Mouse (Mus musculus) neural tube, embryonic 15.5 days (tissue): Measurements from ENCODE around the gene Sox13. TPM values are rescaled to one million over a fixed set of nuclear protein-coding genes. Genes with fewer than 3 reads are reported as not detected.

Experiments
- ATAC-seq: fragments of 200-750 bp; cut with Nextera tagmentation; 2 replicates; pipeline ENCODE4 v1.8.0; 2017; ENCODE audit warnings: mild to moderate bottlenecking, moderate TSS enrichment, moderate library complexity; ENCODE audit not compliant: low FRiP score
- H3K27ac ChIP-seq: fragments of 300-500 bp; sonication (generic); replicated peaks from 2 replicates; pipeline ENCODE4 v1.5.1; 2015; ENCODE audit warnings: mild to moderate bottlenecking, inconsistent platforms
- H3K27me3 ChIP-seq: fragments of 300-500 bp; sonication (generic); replicated peaks from 2 replicates; pipeline ENCODE4 v1.6.1; 2015; ENCODE audit warnings: inconsistent platforms
- H3K36me3 ChIP-seq: fragments of 300-500 bp; sonication (generic); 2 replicates; pipeline ENCODE4 v1.6.1; 2015; ENCODE audit warnings: inconsistent platforms
- H3K4me1 ChIP-seq: fragments of 300-500 bp; sonication (generic); 2 replicates; pipeline ENCODE4 v1.6.1; 2015; ENCODE audit warnings: inconsistent platforms
- H3K4me2 ChIP-seq: fragments of 300-500 bp; sonication (generic); 2 replicates; pipeline ENCODE4 v1.6.1; 2015; ENCODE audit warnings: inconsistent platforms, mild to moderate bottlenecking, moderate library complexity
- H3K4me3 ChIP-seq: fragments of 300-500 bp; sonication (generic); replicated peaks from 2 replicates; pipeline ENCODE4 v1.5.1; 2015; ENCODE audit warnings: mild to moderate bottlenecking, inconsistent platforms
- H3K9ac ChIP-seq: fragments of 300-500 bp; sonication (generic); replicated peaks from 2 replicates; pipeline ENCODE4 v1.6.1; 2015; ENCODE audit warnings: mild to moderate bottlenecking, inconsistent platforms
- H3K9me3 ChIP-seq: fragments of 300-500 bp; sonication (generic); replicated peaks from 2 replicates; pipeline ENCODE4 v1.6.1; 2016; ENCODE audit warnings: inconsistent platforms
- WGBS: fragments of 180-500 bp; shearing (Covaris S2); methylation state at CpG from one replicate; pipeline ENCODE4 v1.1.7; 2015; ENCODE audit warnings: mixed read lengths; 5-methylcytosine and 5-hydroxymethylcytosine counted together
- polyA plus RNA-seq: library from polyadenylated mRNA; unstranded; fragments of >200 nt; fragmentation: Nextera tagmentation; extraction: Ambion mirVana; gene quantifications from 2 replicates; pipeline ENCODE4 v1.2.1, GENCODE M21; 2015

Sox13 gene
- polyA plus RNA-seq, 1 experiment from 2014 or later = 4.0 TPM

DNA sequence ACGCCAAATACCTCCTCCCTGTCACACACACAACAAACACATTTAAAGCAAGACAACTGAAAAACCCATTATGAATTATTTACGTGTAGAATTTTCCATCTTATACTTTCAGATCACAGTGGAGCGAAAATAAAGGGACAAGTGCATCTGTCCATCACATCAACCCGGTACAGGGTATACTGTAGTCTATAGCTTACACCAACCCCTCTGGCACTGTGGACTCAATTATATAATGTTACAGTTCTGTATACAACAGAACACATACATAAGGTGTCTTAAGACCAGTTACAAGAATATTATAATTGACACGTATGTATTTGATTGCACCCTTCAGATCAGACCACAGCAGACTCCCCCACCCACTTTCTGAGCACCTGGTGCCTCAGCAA is 27.1 kb downstream of the Sox13 start:
- 0 out of 2 replicates have a peak, but pooled peaks have one; percentile 16 for ATAC-seq
- Histone ChIP-seq H3K9me3 (no peaks in the 10 kb centered on the region), H3K4me1 (peaks cover 34% of the 10 kb centered on the region), H3K36me3 (0 out of 2 replicates have a peak, but pooled peaks cover 2% of the 10 kb centered on the region), H3K4me2 (peak overlapping the region; percentile 41; the same call in 1 of the 2 replicates), H3K27ac (peak overlapping the region; percentile 86), H3K9ac (peak overlapping the region; percentile 38; the same call in 1 of the 2 replicates), H3K4me3 (0 out of 2 replicates have a peak overlapping the region, but pooled peaks have one; percentile 5), H3K27me3 (no peaks in the 10 kb centered on the region)
- WGBS = 54% methylated on average over 5 of the region's 5 CpGs

DNA sequence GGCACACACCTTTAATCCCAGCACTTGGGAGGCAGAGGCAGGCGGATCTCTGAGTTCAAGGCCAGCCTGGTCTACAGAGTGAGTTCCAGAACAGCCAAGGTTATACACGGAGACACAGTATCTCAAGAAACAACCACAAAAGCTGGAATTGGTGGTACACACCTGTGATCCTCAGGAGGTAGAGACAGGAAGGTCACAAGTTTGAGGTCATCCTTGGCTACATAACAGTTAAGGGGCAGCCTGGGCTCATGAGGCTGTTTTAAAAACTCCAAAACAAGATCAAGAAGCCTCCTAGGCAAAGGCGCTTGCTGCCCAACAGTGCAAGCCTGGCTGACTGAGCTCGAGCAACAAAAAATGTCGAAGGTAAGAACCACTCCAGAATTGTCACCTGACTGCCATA is 27.5 kb downstream of the Sox13 start:
- Histone ChIP-seq H3K4me3 (no peak overlapping the region), H3K4me1 (peaks cover 34% of the 10 kb centered on the region), H3K4me2 (no peak overlapping the region), H3K9me3 (no peaks in the 10 kb centered on the region), H3K27me3 (no peaks in the 10 kb centered on the region), H3K27ac (no peak overlapping the region), H3K9ac (no peak overlapping the region), H3K36me3 (peaks cover 6% of the 10 kb centered on the region; the same call in 1 of the 2 replicates)
- no peak for ATAC-seq
- 84% methylated on average over 5 of the region's 5 CpGs for WGBS

DNA sequence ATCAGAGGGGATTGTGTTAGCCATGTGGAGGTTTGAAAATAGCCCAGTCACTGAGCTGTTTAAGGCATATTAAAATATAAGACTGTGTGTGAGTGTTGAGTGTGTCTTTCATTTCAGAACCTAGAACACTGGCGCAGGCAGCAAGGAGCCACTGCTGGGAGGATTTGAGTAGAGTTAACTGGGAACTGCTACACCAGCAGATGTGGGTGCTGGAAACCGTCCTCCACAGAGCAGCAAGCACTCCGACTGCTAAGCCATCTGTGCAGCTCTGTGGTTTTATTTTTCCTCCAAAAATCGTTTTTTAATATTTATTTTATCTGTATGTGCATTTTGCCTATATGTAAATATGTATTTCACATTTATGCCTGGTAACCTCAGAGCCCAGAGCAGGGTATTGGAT is 29.5 kb downstream of the Sox13 start:
- Histone ChIP-seq H3K4me3 (no peak overlapping the region), H3K27ac (no peak overlapping the region), H3K9ac (no peak overlapping the region), H3K9me3 (no peaks in the 10 kb centered on the region), H3K36me3 (peaks cover 11% of the 10 kb centered on the region; the same call in 1 of the 2 replicates), H3K27me3 (no peaks in the 10 kb centered on the region), H3K4me1 (peaks cover 33% of the 10 kb centered on the region), H3K4me2 (no peak overlapping the region)
- 60% methylated on average over 4 of the region's 4 CpGs for WGBS
- no peak for ATAC-seq

DNA sequence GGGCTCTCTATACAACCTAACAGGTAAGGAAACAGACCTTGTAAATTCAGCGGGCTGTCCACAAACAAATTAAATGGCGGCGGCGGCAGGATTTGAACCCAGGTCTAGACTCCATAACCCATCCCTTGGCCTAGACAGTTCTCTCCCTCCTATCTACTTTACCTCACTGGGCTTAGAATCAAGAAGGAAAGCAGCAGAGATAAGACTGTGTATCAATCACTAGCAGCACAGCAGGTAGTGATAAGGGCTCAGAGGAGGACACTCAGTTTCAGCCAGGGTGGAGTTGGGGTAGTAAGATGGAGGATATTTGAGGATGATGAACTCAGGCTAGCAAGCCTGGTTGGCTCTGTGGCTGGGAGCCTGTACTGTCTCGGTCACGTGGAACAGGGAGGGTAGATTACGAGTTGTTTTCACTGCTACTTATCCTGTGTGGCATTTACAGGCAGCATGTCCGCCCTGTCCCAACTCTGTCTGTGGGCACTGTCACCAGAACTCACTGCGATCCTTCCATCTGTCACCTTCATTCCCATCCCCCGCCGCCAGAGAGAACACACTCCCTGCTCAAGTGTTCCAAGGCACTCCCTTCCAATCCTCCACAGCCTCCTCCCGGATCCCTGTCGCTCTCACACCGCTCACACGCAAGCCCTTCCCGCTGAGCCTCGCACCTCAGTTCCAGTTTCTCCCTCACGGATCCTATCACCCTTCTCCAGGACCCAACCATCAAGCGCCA is 36.5 kb downstream of the Sox13 start:
- Histone ChIP-seq H3K36me3 (peaks cover 21% of the 10 kb centered on the region; the same call in 1 of the 2 replicates), H3K4me1 (peaks cover 10% of the 10 kb centered on the region; the same call in 1 of the 2 replicates), H3K27ac (no peak overlapping the region), H3K27me3 (no peaks in the 10 kb centered on the region), H3K9me3 (no peaks in the 10 kb centered on the region), H3K9ac (no peak overlapping the region), H3K4me2 (no peak overlapping the region), H3K4me3 (no peak overlapping the region)
- ATAC-seq = no peak
- WGBS = 82% methylated on average over 19 of the region's 19 CpGs

DNA sequence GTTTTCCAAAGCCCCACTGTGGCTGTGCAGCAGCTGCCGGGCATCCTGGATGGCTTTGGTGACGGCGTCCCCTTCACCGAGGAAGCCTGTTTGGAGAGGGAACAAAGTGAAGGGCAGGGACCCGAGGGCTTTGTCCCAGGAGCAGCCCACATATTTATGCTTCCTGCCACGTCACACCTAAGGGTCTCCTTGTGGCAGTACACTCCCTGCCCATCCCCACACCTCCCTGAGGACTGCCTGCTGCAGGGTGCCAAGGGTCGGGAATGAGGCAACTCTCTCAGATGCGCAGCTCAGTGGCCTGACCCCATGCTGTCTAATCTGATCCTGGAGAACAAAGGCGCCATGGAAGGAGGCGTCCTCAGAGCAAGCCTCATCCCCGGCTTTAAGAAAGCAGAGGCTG is 38.0 kb downstream of the Sox13 start:
- Histone ChIP-seq H3K4me2 (no peak overlapping the region), H3K9me3 (no peaks in the 10 kb centered on the region), H3K4me1 (peaks cover 17% of the 10 kb centered on the region; the same call in 1 of the 2 replicates), H3K4me3 (no peak overlapping the region), H3K36me3 (peaks cover 10% of the 10 kb centered on the region; the same call in 1 of the 2 replicates), H3K27ac (no peak overlapping the region), H3K9ac (no peak overlapping the region), H3K27me3 (no peaks in the 10 kb centered on the region)
- ATAC-seq = no peak
- 59% methylated on average over 11 of the region's 11 CpGs for WGBS

DNA sequence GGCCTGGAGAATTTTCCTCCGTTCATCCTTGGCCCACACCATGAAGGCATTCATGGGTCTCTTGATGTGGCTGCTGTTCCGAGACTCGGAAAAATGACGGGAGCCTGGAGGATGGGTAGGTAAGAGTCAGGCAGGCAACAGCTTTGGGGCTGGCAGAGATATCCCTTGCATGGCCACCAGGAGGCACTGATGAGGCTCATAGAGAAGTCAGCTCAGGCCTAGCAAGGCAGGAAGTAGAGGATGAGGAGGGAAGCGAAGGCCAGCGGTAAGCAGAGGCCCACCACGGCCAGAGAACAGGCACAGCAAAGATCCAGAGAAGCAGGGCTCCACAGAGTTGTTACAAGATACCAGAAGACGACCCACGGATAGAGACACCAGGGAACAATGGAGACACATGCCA is 38.7 kb downstream of the Sox13 start:
- ATAC-seq = 0 out of 2 replicates have a peak, but pooled peaks have one; percentile 16
- 0 out of 2 replicates have a peak overlapping the region, but pooled peaks have one; percentile 2 for H3K4me2 ChIP-seq
- 41% methylated on average over 9 of the region's 9 CpGs for WGBS
- no peak overlapping the region for H3K27ac ChIP-seq
- H3K4me3 ChIP-seq = no peak overlapping the region
- H3K36me3 ChIP-seq = peaks cover 10% of the 10 kb centered on the region; the same call in 1 of the 2 replicates
- H3K4me1 ChIP-seq = peaks cover 17% of the 10 kb centered on the region; the same call in 1 of the 2 replicates
- no peaks in the 10 kb centered on the region for H3K9me3 ChIP-seq
- H3K9ac ChIP-seq = no peak overlapping the region
- no peaks in the 10 kb centered on the region for H3K27me3 ChIP-seq

DNA sequence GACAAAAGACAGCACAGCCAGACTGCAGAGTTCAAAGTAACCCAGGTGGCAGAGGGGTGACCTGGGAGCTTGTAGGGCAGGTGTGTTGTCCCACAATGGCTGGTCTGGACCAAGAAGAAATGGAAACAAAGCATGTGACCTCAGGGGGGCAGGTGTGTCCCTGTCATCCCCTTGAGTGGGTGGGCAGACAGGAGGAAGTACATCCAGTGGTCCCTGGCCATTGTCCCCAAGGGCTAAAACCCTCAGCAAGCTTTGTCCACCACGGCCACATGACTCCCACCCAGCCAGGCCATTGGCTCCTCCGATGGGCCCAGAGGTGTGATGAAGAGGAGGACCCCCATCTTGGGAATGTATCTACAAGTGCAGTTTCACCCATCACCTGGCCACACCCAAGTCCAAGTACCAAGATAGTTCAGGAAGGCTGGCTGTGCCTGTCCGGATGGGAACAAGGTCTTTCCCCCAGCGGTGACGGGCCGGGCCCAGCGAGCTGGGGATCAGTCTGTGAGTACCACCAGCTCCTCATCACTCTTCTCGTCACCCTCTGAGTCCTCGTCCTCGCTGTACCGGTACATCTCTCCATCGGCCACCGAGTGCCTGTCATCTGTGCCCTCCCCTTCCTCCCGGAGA is 40.9 kb downstream of the Sox13 start:
- H3K27me3 ChIP-seq = no peaks in the 10 kb centered on the region
- no peak overlapping the region for H3K4me3 ChIP-seq
- ATAC-seq = no peak
- no peak overlapping the region for H3K9ac ChIP-seq
- H3K4me2 ChIP-seq = no peak overlapping the region
- peaks cover 25% of the 10 kb centered on the region; the same call in 1 of the 2 replicates for H3K4me1 ChIP-seq
- no peak overlapping the region for H3K27ac ChIP-seq
- 92% methylated on average over 14 of the region's 14 CpGs for WGBS
- no peaks in the 10 kb centered on the region for H3K9me3 ChIP-seq
- peaks cover 10% of the 10 kb centered on the region; the same call in 1 of the 2 replicates for H3K36me3 ChIP-seq

DNA sequence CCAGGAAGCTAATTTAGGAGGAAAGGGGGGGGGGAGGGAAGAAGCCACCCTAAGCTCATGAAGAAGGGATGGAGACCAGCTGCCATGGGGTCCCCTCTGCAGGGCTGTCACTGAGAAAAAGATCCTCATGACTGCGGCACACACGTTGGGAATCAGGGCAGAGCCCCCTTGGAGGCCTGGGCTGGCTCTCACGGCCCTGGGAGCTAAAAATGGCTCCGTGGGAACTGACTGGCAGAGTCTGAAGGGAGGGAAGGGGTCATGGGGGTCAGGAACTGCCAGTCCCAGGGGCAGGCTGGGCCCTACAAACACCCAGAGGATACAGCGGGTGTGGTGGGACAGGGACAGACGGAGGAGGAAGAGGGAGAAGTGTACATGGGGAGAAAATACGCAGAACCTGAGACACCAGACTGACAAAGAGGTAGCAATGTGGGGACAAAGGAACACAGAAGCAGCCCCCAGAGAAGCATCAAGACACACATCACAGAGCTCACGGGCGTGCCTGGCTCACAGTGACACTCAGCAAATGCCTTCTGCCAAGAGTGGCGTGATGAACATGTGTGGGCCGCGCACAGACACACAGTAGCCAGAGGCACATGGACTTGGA is 41.5 kb downstream of the Sox13 start:
- H3K4me2 ChIP-seq = no peak overlapping the region
- peaks cover 25% of the 10 kb centered on the region; the same call in 1 of the 2 replicates for H3K4me1 ChIP-seq
- WGBS = 39% methylated on average over 12 of the region's 12 CpGs
- peaks cover 7% of the 10 kb centered on the region; the same call in 1 of the 2 replicates for H3K36me3 ChIP-seq
- 0 out of 2 replicates have a peak, but pooled peaks have one; percentile 10 for ATAC-seq
- H3K9ac ChIP-seq = 0 out of 2 replicates have a peak overlapping the region, but pooled peaks have one; percentile 9
- no peak overlapping the region for H3K4me3 ChIP-seq
- H3K9me3 ChIP-seq = no peaks in the 10 kb centered on the region
- no peaks in the 10 kb centered on the region for H3K27me3 ChIP-seq
- peak overlapping the region; percentile 61 for H3K27ac ChIP-seq

DNA sequence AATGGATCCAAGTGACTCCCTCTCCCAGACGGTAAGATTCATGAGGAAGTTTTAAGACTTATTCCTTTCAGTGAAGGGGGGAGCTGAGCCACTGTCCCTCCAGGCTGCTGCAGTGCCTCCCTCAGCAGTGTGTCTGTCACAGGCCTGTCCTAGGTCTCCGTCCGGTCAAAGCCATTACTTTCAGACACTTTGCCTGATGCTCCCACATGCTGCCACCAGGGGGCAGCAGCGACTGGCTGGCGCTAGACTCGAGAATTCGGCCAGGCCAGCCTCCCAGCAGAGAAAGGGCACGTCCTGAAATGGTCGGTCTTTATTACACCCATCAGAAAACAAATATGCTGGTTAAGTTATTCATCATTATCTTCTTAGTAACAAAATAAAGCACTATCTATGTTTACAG is 42.2 kb downstream of the Sox13 start:
- 0 out of 2 replicates have a peak, but pooled peaks cover 4% of the 10 kb centered on the region for H3K36me3 ChIP-seq
- no peaks in the 10 kb centered on the region for H3K9me3 ChIP-seq
- no peak overlapping the region for H3K4me2 ChIP-seq
- H3K27ac ChIP-seq = peak overlapping the region; percentile 61
- WGBS = 7% methylated on average over 9 of the region's 9 CpGs
- H3K4me3 ChIP-seq = no peak overlapping the region
- no peak overlapping the region for H3K9ac ChIP-seq
- H3K27me3 ChIP-seq = no peaks in the 10 kb centered on the region
- H3K4me1 ChIP-seq = peaks cover 25% of the 10 kb centered on the region; the same call in 1 of the 2 replicates
- ATAC-seq = 0 out of 2 replicates have a peak, but pooled peaks have one; percentile 30

DNA sequence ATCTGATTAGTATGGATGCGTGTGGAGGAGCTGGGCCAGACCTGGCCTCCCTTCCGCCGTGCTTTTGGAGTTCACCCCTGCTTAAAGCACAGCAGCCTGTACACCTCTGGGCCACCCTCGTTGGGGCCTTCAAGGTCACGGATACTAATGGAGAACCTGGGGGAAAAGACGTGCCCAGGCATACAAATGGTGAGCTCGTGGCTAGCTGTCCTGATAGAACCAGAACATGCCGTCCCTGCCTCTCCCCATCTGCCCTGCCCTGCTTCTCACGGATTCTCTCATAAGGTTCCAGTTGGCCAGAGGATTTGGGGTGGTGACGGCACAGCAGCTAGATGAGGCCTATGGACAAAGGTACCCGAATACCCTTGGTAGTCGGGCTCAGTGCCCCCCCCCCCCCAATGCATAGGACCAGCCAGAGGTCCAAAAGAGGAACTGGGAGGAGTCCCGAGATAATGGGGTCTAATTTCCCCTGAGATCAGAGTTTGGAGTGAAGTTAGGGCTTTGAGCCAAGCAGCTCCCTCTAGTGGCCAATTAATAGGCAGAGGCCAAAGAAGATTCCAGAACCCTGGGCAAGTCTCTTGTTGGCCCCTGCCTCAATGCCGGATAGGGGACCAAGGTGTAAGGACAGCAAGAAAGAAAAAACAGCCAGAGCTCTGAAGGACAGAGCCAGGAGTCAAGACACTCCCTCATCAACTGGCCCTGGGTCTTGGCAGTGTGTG is 43.7 kb downstream of the Sox13 start:
- no peak overlapping the region for H3K9ac ChIP-seq
- H3K4me3 ChIP-seq = no peak overlapping the region
- 72% methylated on average over 14 of the region's 14 CpGs for WGBS
- peaks cover 22% of the 10 kb centered on the region; the same call in 1 of the 2 replicates for H3K4me1 ChIP-seq
- H3K27ac ChIP-seq = no peak overlapping the region
- 0 out of 2 replicates have a peak, but pooled peaks cover 4% of the 10 kb centered on the region for H3K36me3 ChIP-seq
- no peaks in the 10 kb centered on the region for H3K9me3 ChIP-seq
- no peak overlapping the region for H3K4me2 ChIP-seq
- H3K27me3 ChIP-seq = no peaks in the 10 kb centered on the region
- no peak for ATAC-seq

DNA sequence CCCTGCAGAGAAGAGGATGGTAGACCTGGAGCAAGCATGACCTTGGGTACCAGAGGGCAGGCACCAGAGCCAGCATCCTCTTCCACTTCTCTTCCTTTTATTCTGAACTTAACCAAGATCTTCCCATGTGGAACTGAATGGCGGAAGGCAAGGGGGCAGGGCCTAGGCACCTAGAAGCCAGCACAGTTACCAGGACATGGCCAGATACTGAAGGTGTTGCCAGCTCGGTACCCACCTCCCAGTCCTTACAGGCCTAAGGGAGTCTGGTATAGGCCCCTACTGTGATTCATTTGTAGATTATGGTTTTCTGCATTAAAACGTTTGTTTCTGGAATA is 44.2 kb downstream of the Sox13 start:
- Histone ChIP-seq H3K4me1 (peaks cover 21% of the 10 kb centered on the region; the same call in 1 of the 2 replicates), H3K36me3 (0 out of 2 replicates have a peak, but pooled peaks cover 4% of the 10 kb centered on the region), H3K4me3 (no peak overlapping the region), H3K9me3 (no peaks in the 10 kb centered on the region), H3K9ac (no peak overlapping the region), H3K4me2 (no peak overlapping the region), H3K27ac (no peak overlapping the region), H3K27me3 (no peaks in the 10 kb centered on the region)
- no peak for ATAC-seq
- WGBS = 76% methylated on average over 3 of the region's 3 CpGs
